Mouse (Mus musculus) kidney, embryonic 14.5 days (tissue): ENCODE data around the gene Slc31a1. TPM values are rescaled to one million over a fixed set of nuclear protein-coding genes. Genes with fewer than 3 reads are reported as not detected.

Source experiments
- ATAC-seq: fragments of 200-750 bp; cut with Nextera tagmentation; 2 replicates; pipeline ENCODE4 v1.8.0; 2017; ENCODE audit warnings: moderate number of reproducible peaks, mild to moderate bottlenecking, moderate TSS enrichment, moderate library complexity; ENCODE audit not compliant: low FRiP score, low TSS enrichment
- H3K27ac ChIP-seq: fragments of 300-500 bp; sonication (generic); 2 replicates; pipeline ENCODE4 v1.5.1; 2014; ENCODE audit warnings: low read depth, mild to moderate bottlenecking, low read length, moderate library complexity, mixed read lengths
- H3K27me3 ChIP-seq: fragments of 300-500 bp; sonication (generic); 2 replicates; pipeline ENCODE4 v1.6.1; 2014; ENCODE audit warnings: mild to moderate bottlenecking, low read length; ENCODE audit not compliant: control insufficient read depth, insufficient read depth
- H3K36me3 ChIP-seq: fragments of 300-500 bp; sonication (generic); 2 replicates; pipeline ENCODE4 v1.6.1; 2014; ENCODE audit warnings: low read length, mixed read lengths; ENCODE audit not compliant: control insufficient read depth, insufficient read depth
- H3K4me1 ChIP-seq: fragments of 300-500 bp; sonication (generic); 2 replicates; pipeline ENCODE4 v1.6.1; 2014; ENCODE audit warnings: low read length, mixed read lengths; ENCODE audit not compliant: control insufficient read depth, insufficient read depth
- H3K4me2 ChIP-seq: fragments of 300-500 bp; sonication (generic); replicated peaks from 2 replicates; pipeline ENCODE4 v1.6.1; 2014; ENCODE audit warnings: low read depth, mild to moderate bottlenecking, low read length
- H3K4me3 ChIP-seq: fragments of 300-500 bp; sonication (generic); 2 replicates; pipeline ENCODE4 v1.5.1; 2014; ENCODE audit warnings: mild to moderate bottlenecking, low read length
- H3K9ac ChIP-seq: fragments of 300-500 bp; sonication (generic); 2 replicates; pipeline ENCODE4 v1.6.1; 2014; ENCODE audit warnings: low read depth, mild to moderate bottlenecking, low read length, moderate library complexity
- H3K9me3 ChIP-seq: fragments of 300-500 bp; sonication (generic); 2 replicates; pipeline ENCODE4 v1.6.1; 2016; ENCODE audit warnings: low read length; ENCODE audit not compliant: control insufficient read depth
- WGBS: fragments of 180-500 bp; shearing (Covaris S2); extraction: QIAGEN DNeasy Blood & Tissue Kit; methylation state at CpG from one replicate; pipeline ENCODE4 v1.1.7; 2014; 5-methylcytosine and 5-hydroxymethylcytosine counted together
- polyA plus RNA-seq: library from polyadenylated mRNA; unstranded; fragments of >200 nt; fragmentation: Nextera tagmentation; extraction: Ambion mirVana; gene quantifications from 2 replicates; pipeline ENCODE4 v1.2.1, GENCODE M21; 2014

Slc31a1 gene
- polyA plus RNA-seq, 1 experiment from 2014 or later = 42.1 TPM

- Histone ChIP-seq H3K4me3 (no peak overlapping the region), H3K36me3 (no peaks in the 10 kb centered on the region), H3K27ac (no peak overlapping the region), H3K9ac (no peak overlapping the region), H3K4me2 (no peak overlapping the region), H3K4me1 (no peaks in the 10 kb centered on the region), H3K27me3 (no peaks in the 10 kb centered on the region), H3K9me3 (no peaks in the 10 kb centered on the region)
- ATAC-seq = no peak
- 85% methylated on average over 9 of the region's 9 CpGs for WGBS
Measured at GRCm38 (mm10) chr4:62372818-62373520, 12.4 kb downstream of the Slc31a1 start.

GRCm38 (mm10) chr4:62373668-62374067 is 13.1 kb downstream of the Slc31a1 start:
- no peak overlapping the region for H3K9ac ChIP-seq
- no peak for ATAC-seq
- H3K9me3 ChIP-seq = no peaks in the 10 kb centered on the region
- 61% methylated on average over 7 of the region's 7 CpGs for WGBS
- no peaks in the 10 kb centered on the region for H3K27me3 ChIP-seq
- H3K4me3 ChIP-seq = no peak overlapping the region
- H3K4me2 ChIP-seq = no peak overlapping the region
- H3K36me3 ChIP-seq = no peaks in the 10 kb centered on the region
- no peaks in the 10 kb centered on the region for H3K4me1 ChIP-seq
- no peak overlapping the region for H3K27ac ChIP-seq

GRCm38 (mm10) chr4:62374342-62374741 is 13.8 kb downstream of the Slc31a1 start:
- Histone ChIP-seq H3K27ac (no peak overlapping the region), H3K4me1 (no peaks in the 10 kb centered on the region), H3K36me3 (no peaks in the 10 kb centered on the region), H3K9me3 (no peaks in the 10 kb centered on the region), H3K4me3 (no peak overlapping the region), H3K27me3 (no peaks in the 10 kb centered on the region), H3K9ac (no peak overlapping the region), H3K4me2 (no peak overlapping the region)
- no peak for ATAC-seq
- WGBS = 70% methylated on average over 4 of the region's 4 CpGs

- no peaks in the 10 kb centered on the region for H3K4me1 ChIP-seq
- no peaks in the 10 kb centered on the region for H3K36me3 ChIP-seq
- H3K27ac ChIP-seq = no peak overlapping the region
- 91% methylated on average over 2 of the region's 2 CpGs for WGBS
- no peak for ATAC-seq
- H3K27me3 ChIP-seq = no peaks in the 10 kb centered on the region
- no peak overlapping the region for H3K4me2 ChIP-seq
- H3K9ac ChIP-seq = no peak overlapping the region
- H3K9me3 ChIP-seq = no peaks in the 10 kb centered on the region
- H3K4me3 ChIP-seq = no peak overlapping the region
Measured at GRCm38 (mm10) chr4:62376123-62376522, 15.6 kb downstream of the Slc31a1 start.

GRCm38 (mm10) chr4:62379724-62380381 is 19.3 kb downstream of the Slc31a1 start:
- no peaks in the 10 kb centered on the region for H3K9me3 ChIP-seq
- H3K4me3 ChIP-seq = no peak overlapping the region
- no peak overlapping the region for H3K4me2 ChIP-seq
- 83% methylated on average over 9 of the region's 9 CpGs for WGBS
- H3K27ac ChIP-seq = no peak overlapping the region
- ATAC-seq = no peak
- no peaks in the 10 kb centered on the region for H3K27me3 ChIP-seq
- no peaks in the 10 kb centered on the region for H3K36me3 ChIP-seq
- H3K9ac ChIP-seq = no peak overlapping the region
- no peaks in the 10 kb centered on the region for H3K4me1 ChIP-seq

GRCm38 (mm10) chr4:62383207-62383606 is 22.7 kb downstream of the Slc31a1 start:
- Histone ChIP-seq H3K4me1 (no peaks in the 10 kb centered on the region), H3K27me3 (no peaks in the 10 kb centered on the region), H3K9me3 (no peaks in the 10 kb centered on the region), H3K4me2 (no peak overlapping the region), H3K27ac (no peak overlapping the region), H3K4me3 (no peak overlapping the region), H3K9ac (no peak overlapping the region), H3K36me3 (peaks cover 8% of the 10 kb centered on the region; the same call in 1 of the 2 replicates)
- WGBS = 94% methylated on average over 6 of the region's 6 CpGs
- ATAC-seq = no peak

- H3K4me1 ChIP-seq = no peaks in the 10 kb centered on the region
- peaks cover 12% of the 10 kb centered on the region; the same call in 1 of the 2 replicates for H3K36me3 ChIP-seq
- H3K4me3 ChIP-seq = no peak overlapping the region
- 82% methylated on average over 7 of the region's 7 CpGs for WGBS
- no peak overlapping the region for H3K27ac ChIP-seq
- no peak overlapping the region for H3K4me2 ChIP-seq
- no peak for ATAC-seq
- H3K27me3 ChIP-seq = no peaks in the 10 kb centered on the region
- no peaks in the 10 kb centered on the region for H3K9me3 ChIP-seq
- H3K9ac ChIP-seq = no peak overlapping the region
Measured at GRCm38 (mm10) chr4:62383752-62384151, 23.2 kb downstream of the Slc31a1 start.

GRCm38 (mm10) chr4:62384159-62384558 is 23.6 kb downstream of the Slc31a1 start:
- Histone ChIP-seq H3K27ac (no peak overlapping the region), H3K36me3 (peaks cover 16% of the 10 kb centered on the region; the same call in 1 of the 2 replicates), H3K9me3 (no peaks in the 10 kb centered on the region), H3K4me1 (no peaks in the 10 kb centered on the region), H3K9ac (no peak overlapping the region), H3K4me2 (no peak overlapping the region), H3K27me3 (no peaks in the 10 kb centered on the region), H3K4me3 (no peak overlapping the region)
- WGBS = 81% methylated on average over 1 of the region's 1 CpGs
- no peak for ATAC-seq

GRCm38 (mm10) chr4:62385439-62385838 is 24.9 kb downstream of the Slc31a1 start:
- H3K9me3 ChIP-seq = no peaks in the 10 kb centered on the region
- no peak for ATAC-seq
- no peak overlapping the region for H3K9ac ChIP-seq
- H3K4me2 ChIP-seq = no peak overlapping the region
- no peak overlapping the region for H3K4me3 ChIP-seq
- WGBS = 89% methylated on average over 7 of the region's 7 CpGs
- peaks cover 26% of the 10 kb centered on the region; the same call in 1 of the 2 replicates for H3K36me3 ChIP-seq
- H3K27ac ChIP-seq = no peak overlapping the region
- no peaks in the 10 kb centered on the region for H3K4me1 ChIP-seq
- no peaks in the 10 kb centered on the region for H3K27me3 ChIP-seq
